Mouse (Mus musculus) liver, embryonic 11.5 days (tissue): ENCODE results near the gene Ccdc12. TPM values are rescaled to one million over a fixed set of nuclear protein-coding genes. Genes with fewer than 3 reads are reported as not detected.
A peak's percentile ranks its signal among the peaks of the same experiment; 100 is the strongest.

ENCODE experiments used
- ATAC-seq: fragments of 200-750 bp; cut with Nextera tagmentation; replicated peaks from 2 replicates; pipeline ENCODE4 v1.8.0; 2017; ENCODE audit warnings: moderate number of reproducible peaks, mild to moderate bottlenecking, moderate TSS enrichment, moderate library complexity; ENCODE audit not compliant: low FRiP score
- DNase-seq: peaks from one replicate; pipeline ENCODE4 v3.0.0-alpha.2; 2017; ENCODE audit warnings: low spot score
- H3K27ac ChIP-seq: fragments of 300-500 bp; sonication (generic); 2 replicates; pipeline ENCODE4 v1.5.1; 2014; ENCODE audit warnings: mild to moderate bottlenecking, low read depth, low read length, control low read depth
- H3K27me3 ChIP-seq: fragments of 300-500 bp; sonication (generic); replicated peaks from 2 replicates; pipeline ENCODE4 v1.6.1; 2014; ENCODE audit warnings: low read length, mixed read lengths; ENCODE audit not compliant: control insufficient read depth, insufficient read depth
- H3K36me3 ChIP-seq: fragments of 300-500 bp; sonication (generic); 2 replicates; pipeline ENCODE4 v1.6.1; 2014; ENCODE audit warnings: mild to moderate bottlenecking, low read length, moderate library complexity, mixed read lengths; ENCODE audit not compliant: control insufficient read depth, insufficient read depth
- H3K4me1 ChIP-seq: fragments of 300-500 bp; sonication (generic); replicated peaks from 2 replicates; pipeline ENCODE4 v1.6.1; 2014; ENCODE audit warnings: low read length, mixed read lengths; ENCODE audit not compliant: control insufficient read depth, insufficient read depth
- H3K4me2 ChIP-seq: fragments of 300-500 bp; sonication (generic); 2 replicates; pipeline ENCODE4 v1.6.1; 2014; ENCODE audit warnings: mild to moderate bottlenecking, control low read depth, moderate library complexity
- H3K4me3 ChIP-seq: fragments of 300-500 bp; sonication (generic); 2 replicates; pipeline ENCODE4 v1.5.1; 2014; ENCODE audit warnings: low read depth, low read length, control low read depth
- H3K9ac ChIP-seq: fragments of 300-500 bp; sonication (generic); 2 replicates; pipeline ENCODE4 v1.6.1; 2014; ENCODE audit warnings: low read depth, low read length, control low read depth
- H3K9me3 ChIP-seq: fragments of 300-500 bp; sonication (generic); 2 replicates; pipeline ENCODE4 v1.6.1; 2016; ENCODE audit warnings: low read length, inconsistent platforms, mixed read lengths; ENCODE audit not compliant: control insufficient read depth
- WGBS: fragments of 180-500 bp; shearing (Covaris S2); extraction: QIAGEN DNeasy Blood & Tissue Kit; methylation state at CpG from one replicate; pipeline ENCODE4 v1.1.7; 2014; 5-methylcytosine and 5-hydroxymethylcytosine counted together
- polyA plus RNA-seq: library from polyadenylated mRNA; unstranded; fragments of >200 nt; fragmentation: Nextera tagmentation; extraction: Ambion mirVana; gene quantifications from 2 replicates; pipeline ENCODE4 v1.2.1, GENCODE M21; 2014

The Ccdc12 gene
- polyA plus RNA-seq, 1 experiment from 2014 or later = 161 TPM

GRCm38 (mm10) chr9:110653655-110654461, 2.4 kb upstream of the Ccdc12 start, which contains the start of gene Nbeal2:
Nbeal2 (minus strand) TSS chr9:110654161.
- H3K9me3 ChIP-seq = no peaks in the 10 kb centered on the region
- peak; percentile 87 for ATAC-seq
- H3K4me3 ChIP-seq = peak within 1 kb of the TSS; percentile 74
- H3K4me1 ChIP-seq = peaks cover 41% of the 10 kb centered on the region
- H3K9ac ChIP-seq = peak within 1 kb of the TSS; percentile 71
- H3K36me3 ChIP-seq = no peaks in the 10 kb centered on the region
- H3K4me2 ChIP-seq = peak within 1 kb of the TSS; percentile 99
- peak; percentile 93 for DNase-seq
- under 1% methylated on average over 68 of the region's 75 CpGs for WGBS
- peaks cover 7% of the 10 kb centered on the region; the same call in 1 of the 2 replicates for H3K27me3 ChIP-seq
- H3K27ac ChIP-seq = peak within 1 kb of the TSS; percentile 69

- DNase-seq (no peak), ATAC-seq (no peak)
- WGBS = 83% methylated on average over 19 of the region's 19 CpGs
- Histone ChIP-seq H3K4me2 (peak overlapping the region; percentile 99), H3K4me1 (peaks cover 49% of the 10 kb centered on the region), H3K4me3 (peak overlapping the region; percentile 74), H3K27me3 (peaks cover 7% of the 10 kb centered on the region; the same call in 1 of the 2 replicates), H3K36me3 (no peaks in the 10 kb centered on the region), H3K9me3 (no peaks in the 10 kb centered on the region), H3K9ac (peak overlapping the region; percentile 57; the same call in 1 of the 2 replicates), H3K27ac (peak overlapping the region; percentile 69; the same call in 1 of the 2 replicates)
Observed at GRCm38 (mm10) chr9:110654726-110655650, 1.3 kb upstream of the Ccdc12 start.

GRCm38 (mm10) chr9:110655651-110656007, 674 bp upstream of the Ccdc12 start:
- Histone ChIP-seq H3K9ac (peak overlapping the region; percentile 73), H3K27me3 (peaks cover 7% of the 10 kb centered on the region; the same call in 1 of the 2 replicates), H3K27ac (peak overlapping the region; percentile 62; the same call in 1 of the 2 replicates), H3K4me3 (peak overlapping the region; percentile 65), H3K36me3 (no peaks in the 10 kb centered on the region), H3K9me3 (no peaks in the 10 kb centered on the region), H3K4me1 (peaks cover 53% of the 10 kb centered on the region), H3K4me2 (peak overlapping the region; percentile 79)
- WGBS = 82% methylated on average over 10 of the region's 10 CpGs
- ATAC-seq (no peak), DNase-seq (no peak)

GRCm38 (mm10) chr9:110657474-110658078, 1.3 kb downstream of the Ccdc12 start:
- Histone ChIP-seq H3K27ac (peak overlapping the region; percentile 73; the same call in 1 of the 2 replicates), H3K36me3 (no peaks in the 10 kb centered on the region), H3K4me1 (peaks cover 66% of the 10 kb centered on the region), H3K9ac (peak overlapping the region; percentile 73), H3K27me3 (peaks cover 4% of the 10 kb centered on the region; the same call in 1 of the 2 replicates), H3K4me3 (peak overlapping the region; percentile 65), H3K9me3 (no peaks in the 10 kb centered on the region), H3K4me2 (peak overlapping the region; percentile 79)
- no peak for DNase-seq
- WGBS = 40% methylated on average over 13 of the region's 13 CpGs
- ATAC-seq = no peak

GRCm38 (mm10) chr9:110659521-110659920, 3.2 kb downstream of the Ccdc12 start:
- H3K4me1 ChIP-seq = peaks cover 63% of the 10 kb centered on the region
- WGBS = 81% methylated on average over 12 of the region's 12 CpGs

GRCm38 (mm10) chr9:110660208-110660607, 3.9 kb downstream of the Ccdc12 start:
- Histone ChIP-seq H3K4me1 (peaks cover 63% of the 10 kb centered on the region), H3K4me2 (no peak overlapping the region; the same call in 1 of the 2 replicates), H3K27me3 (no peaks in the 10 kb centered on the region), H3K36me3 (no peaks in the 10 kb centered on the region), H3K4me3 (no peak overlapping the region), H3K27ac (no peak overlapping the region; the same call in 1 of the 2 replicates), H3K9ac (no peak overlapping the region), H3K9me3 (no peaks in the 10 kb centered on the region)
- DNase-seq = no peak
- 84% methylated on average over 2 of the region's 2 CpGs for WGBS
- ATAC-seq = no peak

More at GRCm38 (mm10) chr9:110659521-110659920, 3.2 kb downstream of the Ccdc12 start:
- DNase-seq (no peak), ATAC-seq (no peak)
- Histone ChIP-seq H3K4me3 (no peak overlapping the region), H3K9ac (no peak overlapping the region), H3K4me2 (no peak overlapping the region), H3K36me3 (no peaks in the 10 kb centered on the region), H3K27ac (0 out of 2 replicates have a peak overlapping the region, but pooled peaks have one; percentile 10), H3K27me3 (no peaks in the 10 kb centered on the region), H3K9me3 (no peaks in the 10 kb centered on the region)

- 48% methylated on average over 7 of the region's 7 CpGs for WGBS
- ATAC-seq = no peak
- Histone ChIP-seq H3K27ac (peak overlapping the region; percentile 49; the same call in 1 of the 2 replicates), H3K4me1 (peaks cover 67% of the 10 kb centered on the region), H3K4me2 (peak overlapping the region; percentile 19), H3K9me3 (no peaks in the 10 kb centered on the region), H3K27me3 (no peaks in the 10 kb centered on the region), H3K4me3 (no peak overlapping the region), H3K9ac (no peak overlapping the region), H3K36me3 (no peaks in the 10 kb centered on the region)
- no peak for DNase-seq
Observed at GRCm38 (mm10) chr9:110660856-110661612, 4.7 kb downstream of the Ccdc12 start.
